Mouse (Mus musculus) macrophage (primary cell): Measurements from ENCODE around the gene Nrn1l. TPM values are rescaled to one million over a fixed set of nuclear protein-coding genes. Genes with fewer than 3 reads are reported as not detected.

ENCODE experiments used
- polyA plus RNA-seq: library from polyadenylated mRNA; stranded (reverse); fragments of 250-400 nt; gene quantifications from 3 replicates; pipeline ENCODE4 v1.2.4, GENCODE M21; 2018; ENCODE audit warnings: inconsistent platforms

Nrn1l gene
- polyA plus RNA-seq, 1 experiment from 2014 or later, result not detected

Other genes starting within 250 kb of the Nrn1l start
- gene Carmil2, start 207.3 kb upstream of the Nrn1l start, polyA plus RNA-seq, result 0.13 TPM in 1 of 3 replicates, not detected in the others
- gene Acd, start 192.5 kb upstream of the Nrn1l start, polyA plus RNA-seq, result 14.9 to 20.7 TPM (median 19.5 TPM) in 3 replicates
- 2.9 to 8.1 TPM (median 6.1 TPM) in 3 replicates for gene Pard6a, start 192.4 kb upstream of the Nrn1l start, polyA plus RNA-seq
- not detected in 3 replicates for gene 4933405L10Rik, start 185.9 kb upstream of the Nrn1l start, polyA plus RNA-seq
- gene Enkd1, start 185.4 kb upstream of the Nrn1l start, polyA plus RNA-seq, result 1.4 to 6.3 TPM (median 3.2 TPM) in 3 replicates
- gene Gfod2, start 134.9 kb upstream of the Nrn1l start, polyA plus RNA-seq, result 0.26 to 0.85 TPM (median 0.67 TPM) in 3 replicates
- gene Ranbp10, start 66.2 kb upstream of the Nrn1l start, polyA plus RNA-seq, result 16.5 to 33.9 TPM (median 23.7 TPM) in 3 replicates
- not detected in 3 replicates for gene Tsnaxip1, start 65.8 kb upstream of the Nrn1l start, polyA plus RNA-seq
- gene Cenpt, start 40.3 kb upstream of the Nrn1l start, polyA plus RNA-seq, result 7.2 to 13.3 TPM (median 8.2 TPM) in 3 replicates
- 8.3 to 23.6 TPM (median 20.4 TPM) in 3 replicates for gene Thap11, start 38.4 kb upstream of the Nrn1l start, polyA plus RNA-seq
- gene Nutf2, start 33.0 kb upstream of the Nrn1l start, polyA plus RNA-seq, result 53.1 to 154 TPM (median 76.1 TPM) in 3 replicates
- gene Edc4, start 12.7 kb upstream of the Nrn1l start, polyA plus RNA-seq, result 12.6 to 19.5 TPM (median 14.6 TPM) in 3 replicates
- gene Pskh1, start 6.9 kb downstream of the Nrn1l start, polyA plus RNA-seq, result 16.3 to 17.5 TPM (median 16.4 TPM) in 3 replicates
- gene Ctrl, start 40.3 kb downstream of the Nrn1l start, polyA plus RNA-seq, result not detected in 3 replicates
- gene Psmb10, start 44.9 kb downstream of the Nrn1l start, polyA plus RNA-seq, result 51.8 to 210 TPM (median 105 TPM) in 3 replicates
- 0.10 to 0.28 TPM in 2 of 3 replicates, not detected in the other for gene Lcat, start 49.8 kb downstream of the Nrn1l start, polyA plus RNA-seq
- gene Slc12a4, start 72.5 kb downstream of the Nrn1l start, polyA plus RNA-seq, result 16.1 to 37.5 TPM (median 23.1 TPM) in 3 replicates
- 0.10 to 0.34 TPM in 2 of 3 replicates, not detected in the other for gene Dpep3, start 85.9 kb downstream of the Nrn1l start, polyA plus RNA-seq
- 7.6 to 13.0 TPM (median 7.7 TPM) in 3 replicates for gene Dus2, start 97.8 kb downstream of the Nrn1l start, polyA plus RNA-seq
- gene Dpep2nb, start 112.4 kb downstream of the Nrn1l start, polyA plus RNA-seq, result not detected in 3 replicates
- gene Ddx28, start 118.3 kb downstream of the Nrn1l start, polyA plus RNA-seq, result 10.2 to 19.4 TPM (median 15.9 TPM) in 3 replicates
- gene Nfatc3, start 165.3 kb downstream of the Nrn1l start, polyA plus RNA-seq, result 21.3 to 25.2 TPM (median 22.3 TPM) in 3 replicates
- not detected in 3 replicates for gene Esrp2, start 243.4 kb downstream of the Nrn1l start, polyA plus RNA-seq